In genomic region chr10:19591641-19592441, GRCm38 (mm10) we compare ENCODE assay signal across 8 mouse cellular contexts. TPM values are rescaled to one million over a fixed set of nuclear protein-coding genes. Genes with fewer than 3 reads are reported as not detected.
DNase-seq lines count a peak whose midpoint lies in the region; ATAC-seq and TF ChIP-seq lines count a peak whose summit lies in the region.

Gene Ifngr1 (plus strand): TSS chr10:19591949.

- under 1% methylated on average over 52 of the region's 52 CpGs for WGBS in cerebellum, adult 2 months
- WGBS in forebrain, postnatal 0 days: under 1% methylated on average over 52 of the region's 52 CpGs
- under 1% methylated on average over 52 of the region's 52 CpGs for WGBS in lung, embryonic 15.5 days

- TF ChIP-seq CTCF in MEL (IDR thresholded peaks at IDR 0.05 in 2 of 3, conservative IDR thresholded peaks at IDR 0.05 in 1 of 3; ENCODE audit: control insufficient read depth in 1 of 3, insufficient read depth in 1 of 3, low read depth in 2 of 3, low read length in 3 of 3, poor library complexity in 1 of 3, severe bottlenecking in 1 of 3): no peak
- no peak for TF ChIP-seq CTCF in cerebellum, adult 2 months (IDR thresholded peaks at IDR 0.05; ENCODE audit: borderline replicate concordance, insufficient read depth, low read depth, low read length)
- no peak for TF ChIP-seq CTCF in forebrain, postnatal 0 days (IDR thresholded peaks at IDR 0.05; ENCODE audit: low read depth)

- ATAC-seq in forebrain, postnatal 0 days: peak; percentile 99
- peak; percentile 99 for ATAC-seq in lung, embryonic 15.5 days (ENCODE audit: borderline replicate concordance, extremely low read depth, low FRiP score, low TSS enrichment)

- H3K4me2 ChIP-seq in forebrain, postnatal 0 days (ENCODE audit: low read depth): peak within 1 kb of the TSS; percentile 85
- H3K4me2 ChIP-seq in lung, embryonic 15.5 days: peak within 1 kb of the TSS; percentile 66

- peak; percentile 98 for DNase-seq in MEL (ENCODE audit: low read depth, low spot score)
- peak; percentile 98 to 99 for DNase-seq in cerebellum, adult 2 months
- peak; percentile 90 for DNase-seq in forebrain, postnatal 0 days
- DNase-seq in heart, postnatal 4 days: peak; percentile 100
- DNase-seq in layer of hippocampus, adult 8-10 months (ENCODE audit: low spot score in 2 of 2): peak; percentile 95 to 96
- peak; percentile 99 for DNase-seq in ovary, adult 18-20 months (ENCODE audit: low spot score)
- peak; percentile 99 for DNase-seq in thymus, postnatal 0 days (ENCODE audit: low spot score)

- peak within 1 kb of the TSS; percentile 77 to 86 for H3K4me3 ChIP-seq in MEL (ENCODE audit: control insufficient read depth in 1 of 2, insufficient read depth in 1 of 2, low read depth in 2 of 2, low read length in 2 of 2)
- H3K4me3 ChIP-seq in cerebellum, adult 2 months (replicated peaks; ENCODE audit: insufficient read depth, low read depth, low read length): peak within 1 kb of the TSS; percentile 78
- H3K4me3 ChIP-seq in forebrain, postnatal 0 days (ENCODE audit: low read depth, low read length): peak within 1 kb of the TSS; percentile 80
- peak within 1 kb of the TSS; percentile 60 for H3K4me3 ChIP-seq in lung, embryonic 15.5 days

- peak; percentile 79 to 90 for TF ChIP-seq POLR2A in MEL (IDR thresholded peaks at IDR 0.05; ENCODE audit: control insufficient read depth in 1 of 2, insufficient read depth in 1 of 2, low read depth in 1 of 2, low read length in 2 of 2, poor library complexity in 1 of 2)
- TF ChIP-seq POLR2A in cerebellum, adult 2 months (IDR thresholded peaks at IDR 0.05; ENCODE audit: borderline replicate concordance, insufficient read depth, low read length): peak; percentile 63; the same call in 1 of the 2 replicates

- H3K79me2 ChIP-seq in MEL (ENCODE audit: control insufficient read depth, insufficient read depth, low read length, poor library complexity): peaks cover 3% of the 10 kb centered on the region

- peak within 1 kb of the TSS; percentile 86 for H3K9ac ChIP-seq in MEL (ENCODE audit: control insufficient read depth, low read depth, low read length, poor library complexity, severe bottlenecking)
- H3K9ac ChIP-seq in forebrain, postnatal 0 days: peak within 1 kb of the TSS; percentile 72
- H3K9ac ChIP-seq in lung, embryonic 15.5 days: peak within 1 kb of the TSS; percentile 68

- TF ChIP-seq EP300 in MEL (IDR thresholded peaks at IDR 0.05; ENCODE audit: low read depth in 1 of 2, low read length in 2 of 2): no peak; a peak in 1 of 4 replicates

- no peaks in the 10 kb centered on the region for H3K27me3 ChIP-seq in MEL (ENCODE audit: control insufficient read depth in 1 of 2, insufficient read depth in 2 of 2, low read length in 2 of 2)
- H3K27me3 ChIP-seq in cerebellum, adult 2 months (ENCODE audit: control insufficient read depth, insufficient read depth, low read length): no peaks in the 10 kb centered on the region
- H3K27me3 ChIP-seq in forebrain, postnatal 0 days (ENCODE audit: insufficient read depth, low read length): no peaks in the 10 kb centered on the region
- no peaks in the 10 kb centered on the region for H3K27me3 ChIP-seq in lung, embryonic 15.5 days

- TF ChIP-seq RAD21 in MEL (IDR thresholded peaks at IDR 0.05; ENCODE audit: low read depth, low read length): no peak

- no peaks in the 10 kb centered on the region for H3K9me3 ChIP-seq in MEL (replicated peaks; ENCODE audit: insufficient read depth, low read length)
- no peaks in the 10 kb centered on the region for H3K9me3 ChIP-seq in forebrain, postnatal 0 days (ENCODE audit: low read length)
- H3K9me3 ChIP-seq in lung, embryonic 15.5 days: no peaks in the 10 kb centered on the region

- H3K36me3 ChIP-seq in MEL (ENCODE audit: control insufficient read depth in 1 of 2, insufficient read depth in 2 of 2, low read length in 2 of 2): peaks cover 0 to 22% of the 10 kb centered on the region in 2 experiments; a peak in 2 of 4 replicates
- H3K36me3 ChIP-seq in forebrain, postnatal 0 days (ENCODE audit: insufficient read depth): no peaks in the 10 kb centered on the region
- H3K36me3 ChIP-seq in lung, embryonic 15.5 days: no peaks in the 10 kb centered on the region

- H3K4me1 ChIP-seq in MEL (ENCODE audit: control insufficient read depth in 1 of 2, insufficient read depth in 2 of 2, low read length in 2 of 2): peaks cover 7 to 16% of the 10 kb centered on the region in 2 experiments
- peaks cover 5% of the 10 kb centered on the region; the same call in 1 of the 2 replicates for H3K4me1 ChIP-seq in cerebellum, adult 2 months (ENCODE audit: control insufficient read depth, insufficient read depth, low read length)
- H3K4me1 ChIP-seq in forebrain, postnatal 0 days (ENCODE audit: insufficient read depth): peaks cover 6% of the 10 kb centered on the region; the same call in 1 of the 2 replicates
- H3K4me1 ChIP-seq in lung, embryonic 15.5 days: peaks cover 21% of the 10 kb centered on the region

- H3K27ac ChIP-seq in MEL (ENCODE audit: control insufficient read depth, low read depth, low read length): peak within 1 kb of the TSS; percentile 94
- no peak within 1 kb of the TSS for H3K27ac ChIP-seq in cerebellum, adult 2 months (ENCODE audit: insufficient read depth, low read length)
- peak within 1 kb of the TSS; percentile 54 for H3K27ac ChIP-seq in forebrain, postnatal 0 days (ENCODE audit: low read depth, low read length)
- H3K27ac ChIP-seq in lung, embryonic 15.5 days: peak within 1 kb of the TSS; percentile 85

TF ChIP-seq in MEL, 35 proteins besides CTCF, POLR2A, EP300 and RAD21 (continues in another document):
- TF ChIP-seq MYB (IDR thresholded peaks at IDR 0.05; ENCODE audit: low read depth, low read length): no peak
- TF ChIP-seq ZKSCAN1 (IDR thresholded peaks at IDR 0.05; ENCODE audit: low read depth, low read length): no peak
- TF ChIP-seq E2F4 (IDR thresholded peaks at IDR 0.05; ENCODE audit: borderline replicate concordance, low read depth, low read length): no peak
- TF ChIP-seq MAX (IDR thresholded peaks at IDR 0.05; ENCODE audit: low read length): no peak
- TF ChIP-seq USF2 (IDR thresholded peaks at IDR 0.05; ENCODE audit: borderline replicate concordance in 1 of 2, insufficient read depth in 1 of 2, low read depth in 1 of 2, low read length in 2 of 2): no peak
- no peak for TF ChIP-seq GABPA (IDR thresholded peaks at IDR 0.05; ENCODE audit: low read depth, low read length)
- TF ChIP-seq POLR2AphosphoS5 (IDR thresholded peaks at IDR 0.05; ENCODE audit: borderline replicate concordance, low read depth, low read length): no peak
- TF ChIP-seq NRF1 (IDR thresholded peaks at IDR 0.05; ENCODE audit: insufficient read depth, low read depth, low read length, poor library complexity, severe bottlenecking): peak; percentile 30; the same call in 1 of the 2 replicates
- peak; percentile 47; the same call in 1 of the 2 replicates for TF ChIP-seq POLR2AphosphoS2 (IDR thresholded peaks at IDR 0.05; ENCODE audit: low read length)
- TF ChIP-seq ZNF384 (IDR thresholded peaks at IDR 0.05; ENCODE audit: low read depth, low read length): no peak
- TF ChIP-seq CHD1 (IDR thresholded peaks at IDR 0.05; ENCODE audit: low read depth, low read length): no peak
- TF ChIP-seq JUND (IDR thresholded peaks at IDR 0.05; ENCODE audit: low read depth, low read length): no peak
- no peak; the same call in 1 of the 2 replicates for TF ChIP-seq RCOR1 (IDR thresholded peaks at IDR 0.05; ENCODE audit: low read depth, low read length)
- TF ChIP-seq HCFC1 (IDR thresholded peaks at IDR 0.05; ENCODE audit: low read depth, low read length): peak; percentile 66
- TF ChIP-seq ELF1 (IDR thresholded peaks at IDR 0.05; ENCODE audit: low read depth, low read length): no peak
- no peak for TF ChIP-seq USF1 (IDR thresholded peaks at IDR 0.05; ENCODE audit: low read depth, low read length)
- TF ChIP-seq MXI1 (IDR thresholded peaks at IDR 0.05; ENCODE audit: low read depth, low read length): no peak; the same call in 1 of the 2 replicates
- no peak for TF ChIP-seq BHLHE40 (IDR thresholded peaks at IDR 0.05; ENCODE audit: borderline replicate concordance, low read depth, low read length)
- peak; percentile 88 for TF ChIP-seq TBP (IDR thresholded peaks at IDR 0.05; ENCODE audit: low read depth, low read length)
- no peak for TF ChIP-seq SIN3A (IDR thresholded peaks at IDR 0.05; ENCODE audit: low read length)
- no peak for TF ChIP-seq MYC (IDR thresholded peaks at IDR 0.05; ENCODE audit: low read depth, low read length)
- TF ChIP-seq NELFE (IDR thresholded peaks at IDR 0.05; ENCODE audit: low read depth, low read length): peak; percentile 66
- no peak for TF ChIP-seq MEF2A (IDR thresholded peaks at IDR 0.05; ENCODE audit: extremely low read depth, insufficient replicate concordance, low read depth, low read length, poor library complexity, severe bottlenecking)
- no peak for TF ChIP-seq MAZ (IDR thresholded peaks at IDR 0.05; ENCODE audit: low read depth, low read length)
- peak; percentile 26; the same call in 1 of the 2 replicates for TF ChIP-seq TCF12 (IDR thresholded peaks at IDR 0.05; ENCODE audit: low read depth, low read length)
- TF ChIP-seq ZMIZ1 (IDR thresholded peaks at IDR 0.05; ENCODE audit: low read depth, low read length): peak; percentile 57; the same call in 1 of the 2 replicates
- TF ChIP-seq SMC3 (IDR thresholded peaks at IDR 0.05; ENCODE audit: low read depth, low read length): no peak
- no peak for TF ChIP-seq ETS1 (IDR thresholded peaks at IDR 0.05; ENCODE audit: low read depth, low read length)
- no peak for TF ChIP-seq ZC3H11A (IDR thresholded peaks at IDR 0.05; ENCODE audit: low read depth, low read length)
- TF ChIP-seq UBTF (IDR thresholded peaks at IDR 0.05; ENCODE audit: borderline replicate concordance, insufficient read depth, low read depth, low read length): 0 out of 2 replicates have a peak, but pooled peaks have one; percentile 76
- no peak for TF ChIP-seq MAFK (IDR thresholded peaks at IDR 0.05; ENCODE audit: borderline replicate concordance, low read depth, low read length)

RNA-seq across cellular contexts. Expression of gene Ifngr1, which starts in this region (rescaled TPM):
- 15.4 and 19.8 TPM in 2 replicates for total RNA-seq in MEL (2012; rRNA removed)
- 10 to 100 TPM in 1 of 2 experiments, not detected in 1; 18.6 TPM for polyA plus RNA-seq in MEL (2012; ENCODE audit: insufficient read depth in 1 of 2, insufficient read length in 2 of 2, low read depth in 1 of 2, low replicate concordance in 2 of 2, missing spikeins in 1 of 2)
- polyA plus RNA-seq in cerebellum, adult 2 months (2012; rRNA removed): 16.0 and 17.0 TPM in 2 replicates
- 14.5 and 16.9 TPM in 2 replicates for total RNA-seq in forebrain, postnatal 0 days (2014; rRNA removed)
- 17.7 and 21.9 TPM in 2 replicates for polyA plus RNA-seq in forebrain, postnatal 0 days (2015; fragmentation: Nextera tagmentation; extraction: Ambion mirVana)
- 10 to 100 TPM; 31.6 to 32.1 TPM for total RNA-seq in heart, postnatal 4 days (2021)
- 10 to 100 TPM; 20.6 to 30.4 (median 25.0) TPM for total RNA-seq in layer of hippocampus, adult 8-10 months (2022)
- polyA plus RNA-seq in lung, embryonic 15.5 days (2015; fragmentation: Nextera tagmentation; extraction: Ambion mirVana): 73.0 and 77.3 TPM in 2 replicates
- 540 and 641 TPM in 2 replicates for polyA plus RNA-seq in thymus, postnatal 0 days (2015; fragmentation: Nextera tagmentation; extraction: Ambion mirVana)
